Mouse (Mus musculus) stomach, embryonic 16.5 days (tissue): ENCODE measurements around the gene Abl1. TPM values are rescaled to one million over a fixed set of nuclear protein-coding genes. Genes with fewer than 3 reads are reported as not detected.

Experiments used
- ATAC-seq: fragments of 200-750 bp; cut with Nextera tagmentation; 2 replicates; pipeline ENCODE4 v1.8.0; 2017; ENCODE audit warnings: moderate number of reproducible peaks, moderate TSS enrichment; ENCODE audit not compliant: insufficient read depth, low FRiP score
- H3K27ac ChIP-seq: fragments of 300-500 bp; sonication (generic); 2 replicates; pipeline ENCODE4 v1.5.1; 2014; ENCODE audit warnings: low read length
- H3K27me3 ChIP-seq: fragments of 300-500 bp; sonication (generic); 2 replicates; pipeline ENCODE4 v1.6.1; 2014; ENCODE audit warnings: low read length, control low read depth, mixed read lengths; ENCODE audit not compliant: control insufficient read depth, insufficient read depth
- H3K36me3 ChIP-seq: fragments of 300-500 bp; sonication (generic); 2 replicates; pipeline ENCODE4 v1.6.1; 2014; ENCODE audit warnings: low read length; ENCODE audit not compliant: control insufficient read depth, insufficient read depth
- H3K4me1 ChIP-seq: fragments of 300-500 bp; sonication (generic); 2 replicates; pipeline ENCODE4 v1.6.1; 2014; ENCODE audit warnings: low read length, control low read depth, mixed read lengths; ENCODE audit not compliant: control insufficient read depth, insufficient read depth
- H3K4me2 ChIP-seq: fragments of 300-500 bp; sonication (generic); 2 replicates; pipeline ENCODE4 v1.6.1; 2014; ENCODE audit warnings: low read depth, low read length, mixed read lengths
- H3K4me3 ChIP-seq: fragments of 300-500 bp; sonication (generic); replicated peaks from 2 replicates; pipeline ENCODE4 v1.5.1; 2014; ENCODE audit warnings: mild to moderate bottlenecking, low read length
- H3K9ac ChIP-seq: fragments of 300-500 bp; sonication (generic); 2 replicates; pipeline ENCODE4 v1.6.1; 2014; ENCODE audit warnings: low read length
- H3K9me3 ChIP-seq: fragments of 300-500 bp; sonication (generic); replicated peaks from 2 replicates; pipeline ENCODE4 v1.6.1; 2016; ENCODE audit warnings: low read length, control low read depth; ENCODE audit not compliant: control insufficient read depth
- WGBS: fragments of 180-500 bp; shearing (Covaris S2); extraction: QIAGEN DNeasy Blood & Tissue Kit; methylation state at CpG from one replicate; pipeline ENCODE4 v1.1.7; 2014; 5-methylcytosine and 5-hydroxymethylcytosine counted together
- polyA plus RNA-seq: library from polyadenylated mRNA; unstranded; fragments of >200 nt; fragmentation: Nextera tagmentation; extraction: Ambion mirVana; gene quantifications from 2 replicates; pipeline ENCODE4 v1.2.1, GENCODE M21; 2015

The Abl1 gene
- polyA plus RNA-seq, 1 experiment from 2014 or later = 30.4 TPM

DNA sequence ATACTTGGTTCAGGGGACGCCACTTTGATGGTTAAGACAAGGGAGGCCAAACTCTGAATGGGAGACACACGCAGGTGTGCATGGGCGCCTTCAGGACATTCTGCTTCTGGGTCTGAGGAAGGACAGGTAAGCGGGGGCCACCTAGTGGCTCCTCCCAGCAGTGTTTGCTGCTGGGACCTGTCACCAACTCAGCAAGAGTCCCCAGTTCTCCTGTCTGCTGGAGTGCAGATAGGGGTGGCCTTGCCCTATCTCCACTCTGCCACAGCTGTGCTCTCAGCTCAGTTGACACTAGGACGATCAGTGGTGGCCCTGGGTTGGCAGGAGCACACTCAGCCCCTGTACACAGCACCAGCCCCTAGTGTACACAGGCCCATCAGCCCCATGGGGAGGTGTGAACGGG, 159.7 kb downstream of the Abl1 start:
- Histone ChIP-seq H3K36me3 (no peaks in the 10 kb centered on the region), H3K9ac (no peak overlapping the region), H3K4me3 (no peak overlapping the region), H3K9me3 (no peaks in the 10 kb centered on the region), H3K4me2 (no peak overlapping the region), H3K4me1 (peaks cover 11% of the 10 kb centered on the region), H3K27ac (no peak overlapping the region), H3K27me3 (peaks cover 40% of the 10 kb centered on the region)
- 0 out of 2 replicates have a peak, but pooled peaks have one; percentile 17 for ATAC-seq
- WGBS = 15% methylated on average over 6 of the region's 6 CpGs

DNA sequence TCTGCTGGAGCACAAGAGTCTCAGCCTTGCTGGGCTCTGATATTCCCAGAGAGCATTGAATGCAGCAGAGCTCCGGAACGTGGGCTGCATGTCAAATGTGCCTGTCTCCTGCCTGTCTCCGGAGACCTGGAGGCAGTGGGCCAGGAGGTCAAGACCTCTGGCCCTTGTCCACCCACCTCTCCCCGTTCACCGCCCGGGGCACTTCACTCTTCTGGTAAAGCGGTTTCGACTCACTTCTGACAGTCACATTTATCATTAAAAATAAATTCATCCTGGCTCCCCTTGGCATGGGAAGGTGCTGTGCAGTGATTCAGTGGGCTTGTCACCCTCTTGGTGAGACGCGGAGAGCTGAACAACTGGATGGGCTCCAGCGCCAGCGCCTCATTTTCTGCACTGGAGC, 162.0 kb downstream of the Abl1 start:
- H3K4me3 ChIP-seq = no peak overlapping the region
- WGBS = 36% methylated on average over 12 of the region's 12 CpGs
- ATAC-seq = no peak

More for the DNA sequence above, 162.0 kb downstream of the Abl1 start:
- Histone ChIP-seq H3K4me2 (no peak overlapping the region), H3K27ac (no peak overlapping the region), H3K27me3 (peaks cover 25% of the 10 kb centered on the region), H3K9ac (no peak overlapping the region), H3K36me3 (no peaks in the 10 kb centered on the region), H3K4me1 (peaks cover 15% of the 10 kb centered on the region), H3K9me3 (no peaks in the 10 kb centered on the region)

Other genes with a start within 250 kb of the Abl1 start
- gene Ass1, start 218.2 kb upstream of the Abl1 start, polyA plus RNA-seq = 212 and 226 TPM in 2 replicates
- gene Fubp3, start 115.7 kb upstream of the Abl1 start, polyA plus RNA-seq = 68.8 and 73.1 TPM in 2 replicates
- not detected in 2 replicates for gene Prdm12, start 48.3 kb upstream of the Abl1 start, polyA plus RNA-seq
- gene Exosc2, start 17.7 kb upstream of the Abl1 start, polyA plus RNA-seq = 52.2 and 54.4 TPM in 2 replicates
- gene Qrfp, start 122.2 kb downstream of the Abl1 start, polyA plus RNA-seq = 0.10 TPM in 1 of 2 replicates, not detected in the other
- gene Fibcd1, start 157.6 kb downstream of the Abl1 start, polyA plus RNA-seq = 0.19 and 0.24 TPM in 2 replicates
- 1.3 and 1.9 TPM in 2 replicates for gene Lamc3, start 198.9 kb downstream of the Abl1 start, polyA plus RNA-seq